Mouse (Mus musculus): ENCODE measurements around the gene Rcbtb2. TPM values are rescaled to one million over a fixed set of nuclear protein-coding genes. Genes with fewer than 3 reads are reported as not detected.

The Rcbtb2 gene
- polyA plus RNA-seq, 1 experiment from 2014 or later, result 32.2 TPM

- peak overlapping the region; percentile 48 for H3K4me3 ChIP-seq (ENCODE audit: low read depth, low read length)
- peak overlapping the region; percentile 90 for H3K27ac ChIP-seq (ENCODE audit: low read depth, low read length)
- no peaks in the 10 kb centered on the region for H3K36me3 ChIP-seq (ENCODE audit: control insufficient read depth, insufficient read depth)
- peaks cover 4% of the 10 kb centered on the region for H3K4me1 ChIP-seq (replicated peaks; ENCODE audit: control insufficient read depth, insufficient read depth, low read length)
- TF ChIP-seq CTCF (IDR thresholded peaks at IDR 0.05; ENCODE audit: low read depth), result no peak
- H3K9ac ChIP-seq (ENCODE audit: low read depth, low read length), result peak overlapping the region; percentile 77
- H3K9me3 ChIP-seq (ENCODE audit: control insufficient read depth), result no peaks in the 10 kb centered on the region
- peak; percentile 77 for ATAC-seq
- WGBS, result under 1% methylated on average over 20 of the region's 20 CpGs
- peak overlapping the region; percentile 61 for H3K4me2 ChIP-seq (replicated peaks; ENCODE audit: low read depth)
- H3K27me3 ChIP-seq (replicated peaks; ENCODE audit: control insufficient read depth, insufficient read depth, low read length), result no peaks in the 10 kb centered on the region
Observed at GRCm38 (mm10) chr14:73238498-73239250, 115.8 kb downstream of the Rcbtb2 start.

GRCm38 (mm10) chr14:73239291-73239690, 116.5 kb downstream of the Rcbtb2 start:
- TF ChIP-seq CTCF (IDR thresholded peaks at IDR 0.05; ENCODE audit: low read depth), result no peak
- ATAC-seq, result no peak

DNA sequence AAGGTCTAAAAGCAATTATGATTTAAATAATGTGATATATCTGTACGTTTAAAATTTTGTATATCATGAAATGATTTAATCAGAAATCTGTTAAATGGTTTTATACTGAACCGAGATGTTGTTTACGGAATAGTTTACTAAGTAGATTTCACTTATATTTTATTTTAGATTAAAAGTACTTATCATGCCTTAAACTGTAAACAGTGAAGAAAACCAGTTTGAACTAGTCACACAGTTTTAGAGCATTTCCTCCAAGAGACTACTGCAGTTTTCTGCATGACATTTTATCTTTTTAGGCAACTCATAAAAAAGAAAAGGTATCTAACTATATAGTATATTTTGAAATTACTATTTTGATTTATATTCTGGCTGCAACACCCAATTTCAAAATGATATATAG, 117.0 kb downstream of the Rcbtb2 start:
- Histone ChIP-seq H3K9me3 (ENCODE audit: control insufficient read depth) (no peaks in the 10 kb centered on the region), H3K9ac (ENCODE audit: low read depth, low read length) (no peak overlapping the region), H3K36me3 (ENCODE audit: control insufficient read depth, insufficient read depth) (no peaks in the 10 kb centered on the region), H3K27ac (ENCODE audit: low read depth, low read length) (no peak overlapping the region), H3K4me2 (replicated peaks; ENCODE audit: low read depth) (peak overlapping the region; percentile 61; the same call in 1 of the 2 replicates), H3K27me3 (replicated peaks; ENCODE audit: control insufficient read depth, insufficient read depth, low read length) (no peaks in the 10 kb centered on the region), H3K4me3 (ENCODE audit: low read depth, low read length) (peak overlapping the region; percentile 48), H3K4me1 (replicated peaks; ENCODE audit: control insufficient read depth, insufficient read depth, low read length) (no peaks in the 10 kb centered on the region)
- WGBS, result 11% methylated on average over 3 of the region's 3 CpGs
- no peak for TF ChIP-seq CTCF (IDR thresholded peaks at IDR 0.05; ENCODE audit: low read depth)
- no peak for ATAC-seq

More at GRCm38 (mm10) chr14:73239291-73239690, 116.5 kb downstream of the Rcbtb2 start:
- under 1% methylated on average over 6 of the region's 6 CpGs for WGBS
- Histone ChIP-seq H3K9ac (ENCODE audit: low read depth, low read length) (peak overlapping the region; percentile 77), H3K4me3 (ENCODE audit: low read depth, low read length) (peak overlapping the region; percentile 48), H3K9me3 (ENCODE audit: control insufficient read depth) (no peaks in the 10 kb centered on the region), H3K4me1 (replicated peaks; ENCODE audit: control insufficient read depth, insufficient read depth, low read length) (peaks cover 2% of the 10 kb centered on the region), H3K27ac (ENCODE audit: low read depth, low read length) (peak overlapping the region; percentile 90), H3K27me3 (replicated peaks; ENCODE audit: control insufficient read depth, insufficient read depth, low read length) (no peaks in the 10 kb centered on the region), H3K4me2 (replicated peaks; ENCODE audit: low read depth) (peak overlapping the region; percentile 61), H3K36me3 (ENCODE audit: control insufficient read depth, insufficient read depth) (no peaks in the 10 kb centered on the region)

DNA sequence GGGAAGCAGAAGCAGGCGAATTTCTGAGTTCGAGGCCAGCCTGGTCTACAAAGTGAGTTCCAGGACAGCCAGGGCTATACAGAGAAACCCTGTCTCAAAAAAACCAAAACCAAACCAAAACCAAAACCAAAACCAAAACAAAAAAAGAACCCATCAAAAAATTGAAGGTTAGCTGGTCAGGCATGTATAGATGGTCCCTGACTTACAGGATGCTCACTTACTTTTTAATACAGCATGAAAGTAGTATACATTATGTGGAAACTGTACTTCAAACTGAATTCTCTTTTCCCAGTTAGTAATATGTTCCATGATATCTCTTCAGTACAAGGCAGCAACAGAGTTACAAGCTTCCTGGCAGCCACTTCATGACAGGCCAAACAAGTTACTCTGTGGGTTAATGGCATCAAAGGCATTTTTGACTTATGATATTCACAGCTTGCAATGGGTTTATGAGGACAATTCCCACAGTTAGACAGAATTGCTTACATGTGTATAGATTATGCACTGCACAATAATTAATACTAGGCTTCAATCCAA, 121.3 kb downstream of the Rcbtb2 start:
- 81% methylated on average over 2 of the region's 2 CpGs for WGBS
- Histone ChIP-seq H3K4me1 (replicated peaks; ENCODE audit: control insufficient read depth, insufficient read depth, low read length) (no peaks in the 10 kb centered on the region), H3K9me3 (ENCODE audit: control insufficient read depth) (no peaks in the 10 kb centered on the region), H3K36me3 (ENCODE audit: control insufficient read depth, insufficient read depth) (no peaks in the 10 kb centered on the region), H3K4me2 (replicated peaks; ENCODE audit: low read depth) (no peak overlapping the region), H3K27me3 (replicated peaks; ENCODE audit: control insufficient read depth, insufficient read depth, low read length) (no peaks in the 10 kb centered on the region), H3K27ac (ENCODE audit: low read depth, low read length) (0 out of 2 replicates have a peak overlapping the region, but pooled peaks have one; percentile 15), H3K4me3 (ENCODE audit: low read depth, low read length) (no peak overlapping the region), H3K9ac (ENCODE audit: low read depth, low read length) (no peak overlapping the region)
- TF ChIP-seq CTCF (IDR thresholded peaks at IDR 0.05; ENCODE audit: low read depth), result no peak
- ATAC-seq, result no peak

GRCm38 (mm10) chr14:73250056-73250455, 127.2 kb downstream of the Rcbtb2 start:
- Histone ChIP-seq H3K27ac (ENCODE audit: low read depth, low read length) (peak overlapping the region; percentile 35; the same call in 1 of the 2 replicates), H3K4me3 (ENCODE audit: low read depth, low read length) (no peak overlapping the region), H3K4me1 (replicated peaks; ENCODE audit: control insufficient read depth, insufficient read depth, low read length) (peaks cover 3% of the 10 kb centered on the region; the same call in 1 of the 2 replicates), H3K36me3 (ENCODE audit: control insufficient read depth, insufficient read depth) (no peaks in the 10 kb centered on the region), H3K27me3 (replicated peaks; ENCODE audit: control insufficient read depth, insufficient read depth, low read length) (no peaks in the 10 kb centered on the region), H3K9ac (ENCODE audit: low read depth, low read length) (no peak overlapping the region), H3K4me2 (replicated peaks; ENCODE audit: low read depth) (no peak overlapping the region), H3K9me3 (ENCODE audit: control insufficient read depth) (no peaks in the 10 kb centered on the region)
- WGBS, result 60% methylated on average over 2 of the region's 2 CpGs
- peak; percentile 63 for ATAC-seq
- no peak for TF ChIP-seq CTCF (IDR thresholded peaks at IDR 0.05; ENCODE audit: low read depth)

GRCm38 (mm10) chr14:73252276-73252675, 129.4 kb downstream of the Rcbtb2 start:
- Histone ChIP-seq H3K4me3 (ENCODE audit: low read depth, low read length) (no peak overlapping the region), H3K9me3 (ENCODE audit: control insufficient read depth) (no peaks in the 10 kb centered on the region), H3K27ac (ENCODE audit: low read depth, low read length) (no peak overlapping the region), H3K9ac (ENCODE audit: low read depth, low read length) (no peak overlapping the region), H3K27me3 (replicated peaks; ENCODE audit: control insufficient read depth, insufficient read depth, low read length) (no peaks in the 10 kb centered on the region), H3K36me3 (ENCODE audit: control insufficient read depth, insufficient read depth) (no peaks in the 10 kb centered on the region), H3K4me2 (replicated peaks; ENCODE audit: low read depth) (no peak overlapping the region), H3K4me1 (replicated peaks; ENCODE audit: control insufficient read depth, insufficient read depth, low read length) (peaks cover 3% of the 10 kb centered on the region; the same call in 1 of the 2 replicates)
- 64% methylated on average over 2 of the region's 2 CpGs for WGBS
- ATAC-seq, result no peak
- TF ChIP-seq CTCF (IDR thresholded peaks at IDR 0.05; ENCODE audit: low read depth), result no peak
